27 mouse cellular contexts compared by ENCODE assay signal in the genomic region with DNA sequence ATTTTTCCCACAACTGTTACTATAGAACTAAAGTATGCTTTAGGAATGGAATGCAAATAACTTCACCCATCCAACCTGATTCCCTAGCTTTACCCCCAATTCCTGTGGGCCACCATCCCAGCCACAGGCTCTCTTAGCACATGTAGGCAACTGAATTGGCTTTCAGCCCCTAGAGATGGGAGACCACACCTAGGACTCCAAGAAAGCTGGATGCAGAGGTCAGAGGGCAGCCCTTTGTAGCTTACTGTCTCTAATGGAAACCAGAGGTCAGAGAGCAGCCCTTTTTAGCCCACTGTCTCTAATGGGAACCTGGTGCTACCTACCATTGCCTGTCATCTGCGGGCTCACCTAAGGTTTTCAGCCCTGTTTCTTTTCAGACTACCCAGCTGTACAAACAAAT. TPM values are rescaled to one million over a fixed set of nuclear protein-coding genes. Genes with fewer than 3 reads are reported as not detected.
A peak's percentile ranks its signal among the peaks of the same experiment; 100 is the strongest.
DNase-seq lines count a peak whose midpoint lies in the region; ATAC-seq lines count a peak whose summit lies in the region.
"Had no signal": no experiment of that assay in that cellular context is flagged by ENCODE, and none has a peak within 500 bp of the region (broad histone marks: within the 10 kb centered on the region; RNA-seq: fewer than 3 reads in every experiment).

No protein-coding gene starts in this region.

- no peak overlapping the region for H3K4me3 ChIP-seq in kidney, embryonic 16.5 days (ENCODE audit: low read length)
- H3K4me3 ChIP-seq: embryonic facial prominence, embryonic 15.5 days; forebrain, embryonic 12.5 days; heart, embryonic 15.5 days; hindbrain, embryonic 13.5 days; kidney, embryonic 15.5 days; midbrain, embryonic 15.5 days had no signal

- no peak for ATAC-seq in kidney, embryonic 16.5 days (ENCODE audit: low FRiP score, low TSS enrichment)
- ATAC-seq: CD4-positive, CD25-positive, alpha-beta regulatory T cell, adult 4 months; forebrain, postnatal 0 days; intestine, embryonic 16.5 days; midbrain, embryonic 15.5 days; Patski had no signal

- no peak overlapping the region for H3K4me2 ChIP-seq in kidney, embryonic 16.5 days (replicated peaks; ENCODE audit: low read depth, low read length)
- H3K4me2 ChIP-seq: embryonic facial prominence, embryonic 15.5 days; forebrain, embryonic 12.5 days; heart, embryonic 15.5 days; hindbrain, embryonic 13.5 days; kidney, embryonic 15.5 days; midbrain, embryonic 15.5 days had no signal

- H3K27me3 ChIP-seq in kidney, embryonic 16.5 days (ENCODE audit: insufficient read depth, low read length): no peaks in the 10 kb centered on the region
- H3K27me3 ChIP-seq: embryonic facial prominence, embryonic 15.5 days; forebrain, embryonic 12.5 days; heart, embryonic 15.5 days; hindbrain, embryonic 13.5 days; kidney, embryonic 15.5 days; midbrain, embryonic 15.5 days; Patski had no signal

- H3K27ac ChIP-seq in kidney, embryonic 16.5 days (ENCODE audit: low read length): no peak overlapping the region
- H3K27ac ChIP-seq: embryonic facial prominence, embryonic 15.5 days; forebrain, embryonic 12.5 days; heart, embryonic 15.5 days; hindbrain, embryonic 13.5 days; kidney, embryonic 15.5 days; liver, embryonic 14.5 days; midbrain, embryonic 15.5 days had no signal

- peak; percentile 16 for DNase-seq in kidney, adult 18-20 months
- DNase-seq in ES-CJ7 (ENCODE audit: low read depth, low spot score): peak; percentile 76
- peak; percentile 52 for DNase-seq in embryo, embryonic 10 days (ENCODE audit: low spot score)
- no peak for DNase-seq in ovary, postnatal 14 days (ENCODE audit: low spot score)
- DNase-seq in cerebellum, adult 9-11 months: no peak
- DNase-seq in frontal cortex, postnatal 36 days (ENCODE audit: low spot score in 2 of 2): no peak
- DNase-seq: adrenal gland, adult 2 months; adrenal gland, postnatal 36 days; cerebellum, adult 18-20 months; cerebellum, postnatal 14 days; forebrain, postnatal 0 days; gastrocnemius, postnatal 10 days; kidney, postnatal 36 days; lung, adult 2 months; lung, postnatal 14 days; thymus, postnatal 4 days had no signal

- WGBS in kidney, embryonic 16.5 days: 38% methylated on average over 1 of the region's 1 CpGs

- no peaks in the 10 kb centered on the region for H3K36me3 ChIP-seq in kidney, embryonic 16.5 days (ENCODE audit: insufficient read depth, low read length)
- H3K36me3 ChIP-seq: embryonic facial prominence, embryonic 15.5 days; forebrain, embryonic 12.5 days; heart, embryonic 15.5 days; hindbrain, embryonic 13.5 days; kidney, embryonic 15.5 days; midbrain, embryonic 15.5 days had no signal

- H3K9me3 ChIP-seq in kidney, embryonic 16.5 days (ENCODE audit: low read length): no peaks in the 10 kb centered on the region
- H3K9me3 ChIP-seq: embryonic facial prominence, embryonic 15.5 days; forebrain, embryonic 12.5 days; heart, embryonic 15.5 days; hindbrain, embryonic 13.5 days; kidney, embryonic 15.5 days; midbrain, embryonic 15.5 days had no signal

- H3K4me1 ChIP-seq in kidney, embryonic 16.5 days (ENCODE audit: insufficient read depth, low read length): no peaks in the 10 kb centered on the region
- H3K4me1 ChIP-seq: embryonic facial prominence, embryonic 15.5 days; heart, embryonic 15.5 days; hindbrain, embryonic 13.5 days; kidney, embryonic 15.5 days; midbrain, embryonic 15.5 days had no signal

- H3K9ac ChIP-seq in kidney, embryonic 16.5 days (replicated peaks; ENCODE audit: low read length): no peak overlapping the region
- H3K9ac ChIP-seq: embryonic facial prominence, embryonic 15.5 days; forebrain, embryonic 12.5 days; forebrain, postnatal 0 days; heart, embryonic 15.5 days; hindbrain, embryonic 13.5 days; kidney, embryonic 15.5 days; liver, embryonic 14.5 days; midbrain, embryonic 15.5 days had no signal

RNA-seq across cellular contexts. Expression of a gene that starts 10.9 kb away (rescaled TPM):
- 20.5 and 21.5 TPM in 2 replicates for polyA plus RNA-seq in kidney, embryonic 16.5 days (2015; fragmentation: Nextera tagmentation; extraction: Ambion mirVana)

Comparison
In these comparisons a context has a peak if more than half of its experiments do, and no peak if none do; other contexts are left out.
1. DNase-seq: peak in kidney, adult 18-20 months (single experiment), ES-CJ7 (single experiment) and embryo, embryonic 10 days (single experiment); none in ovary, postnatal 14 days (single experiment), cerebellum, adult 9-11 months (single experiment) and frontal cortex, postnatal 36 days (0 of 2).